Mouse (Mus musculus) kidney, embryonic 16.5 days (tissue): ENCODE data around the gene Tmbim1. TPM values are rescaled to one million over a fixed set of nuclear protein-coding genes. Genes with fewer than 3 reads are reported as not detected.
A peak's percentile ranks its signal among the peaks of the same experiment; 100 is the strongest.

Experiments used
- ATAC-seq: fragments of 200-750 bp; cut with Nextera tagmentation; 2 replicates; pipeline ENCODE4 v1.8.0; 2017; ENCODE audit warnings: moderate TSS enrichment; ENCODE audit not compliant: low FRiP score, low TSS enrichment
- H3K27ac ChIP-seq: fragments of 300-500 bp; sonication (generic); 2 replicates; pipeline ENCODE4 v1.5.1; 2014; ENCODE audit warnings: low read length
- H3K27me3 ChIP-seq: fragments of 300-500 bp; sonication (generic); 2 replicates; pipeline ENCODE4 v1.6.1; 2014; ENCODE audit warnings: low read length, control low read depth, mixed read lengths; ENCODE audit not compliant: insufficient read depth
- H3K36me3 ChIP-seq: fragments of 300-500 bp; sonication (generic); 2 replicates; pipeline ENCODE4 v1.6.1; 2014; ENCODE audit warnings: low read length, control low read depth, mixed read lengths; ENCODE audit not compliant: insufficient read depth
- H3K4me1 ChIP-seq: fragments of 300-500 bp; sonication (generic); 2 replicates; pipeline ENCODE4 v1.6.1; 2014; ENCODE audit warnings: low read length, control low read depth, mixed read lengths; ENCODE audit not compliant: insufficient read depth
- H3K4me2 ChIP-seq: fragments of 300-500 bp; sonication (generic); replicated peaks from 2 replicates; pipeline ENCODE4 v1.6.1; 2014; ENCODE audit warnings: low read depth, low read length
- H3K4me3 ChIP-seq: fragments of 300-500 bp; sonication (generic); 2 replicates; pipeline ENCODE4 v1.5.1; 2014; ENCODE audit warnings: mild to moderate bottlenecking, low read length
- H3K9ac ChIP-seq: fragments of 300-500 bp; sonication (generic); replicated peaks from 2 replicates; pipeline ENCODE4 v1.6.1; 2014; ENCODE audit warnings: low read length
- H3K9me3 ChIP-seq: fragments of 300-500 bp; sonication (generic); 2 replicates; pipeline ENCODE4 v1.6.1; 2016; ENCODE audit warnings: low read length, control low read depth
- WGBS: fragments of 180-500 bp; shearing (Covaris S2); extraction: QIAGEN DNeasy Blood & Tissue Kit; methylation state at CpG from one replicate; pipeline ENCODE4 v1.1.7; 2014; 5-methylcytosine and 5-hydroxymethylcytosine counted together
- polyA plus RNA-seq: library from polyadenylated mRNA; unstranded; fragments of >200 nt; fragmentation: Nextera tagmentation; extraction: Ambion mirVana; gene quantifications from 2 replicates; pipeline ENCODE4 v1.2.1, GENCODE M21; 2015

Gene Tmbim1
- polyA plus RNA-seq, 1 experiment from 2014 or later: 33.5 TPM

GRCm38 (mm10) chr1:74239162-74239561, 66.3 kb downstream of the Tmbim1 start:
- H3K27ac ChIP-seq: no peak overlapping the region
- H3K27me3 ChIP-seq: no peaks in the 10 kb centered on the region
- 65% methylated on average over 7 of the region's 7 CpGs for WGBS
- H3K4me1 ChIP-seq: peaks cover 48% of the 10 kb centered on the region
- peak overlapping the region; percentile 45; the same call in 1 of the 2 replicates for H3K9ac ChIP-seq
- ATAC-seq: no peak
- peak overlapping the region; percentile 87 for H3K4me2 ChIP-seq
- no peaks in the 10 kb centered on the region for H3K9me3 ChIP-seq
- no peaks in the 10 kb centered on the region for H3K36me3 ChIP-seq
- H3K4me3 ChIP-seq: peak overlapping the region; percentile 7

Other genes with a start within 250 kb of the Tmbim1 start
- 77.3 and 78.3 TPM in 2 replicates for gene Tns1, start 181.2 kb downstream of the Tmbim1 start, polyA plus RNA-seq
- gene Rufy4, start 180.1 kb downstream of the Tmbim1 start, polyA plus RNA-seq: 0.22 and 0.32 TPM in 2 replicates
- 0.11 and 0.24 TPM in 2 replicates for gene Cxcr2, start 151.6 kb downstream of the Tmbim1 start, polyA plus RNA-seq
- not detected in 2 replicates for gene Cxcr1, start 111.0 kb downstream of the Tmbim1 start, polyA plus RNA-seq
- gene Arpc2, start 69.5 kb downstream of the Tmbim1 start, polyA plus RNA-seq: 441 and 457 TPM in 2 replicates
- gene Gpbar1, start 27.1 kb downstream of the Tmbim1 start, polyA plus RNA-seq: 1.6 and 1.9 TPM in 2 replicates
- gene Aamp, start 20.9 kb downstream of the Tmbim1 start, polyA plus RNA-seq: 322 and 350 TPM in 2 replicates
- 149 and 156 TPM in 2 replicates for gene Pnkd, start 20.7 kb downstream of the Tmbim1 start, polyA plus RNA-seq
- 0.50 and 0.53 TPM in 2 replicates for gene Catip, start 56.5 kb upstream of the Tmbim1 start, polyA plus RNA-seq
- gene Slc11a1, start 69.6 kb upstream of the Tmbim1 start, polyA plus RNA-seq: 4.5 and 5.4 TPM in 2 replicates
- 91.1 and 94.0 TPM in 2 replicates for gene Ctdsp1, start 85.9 kb upstream of the Tmbim1 start, polyA plus RNA-seq
- gene Vil1, start 103.8 kb upstream of the Tmbim1 start, polyA plus RNA-seq: 17.5 and 18.0 TPM in 2 replicates
- gene Cnot9, start 200.4 kb upstream of the Tmbim1 start, polyA plus RNA-seq: 63.7 and 71.7 TPM in 2 replicates
- 1.3 TPM in 2 replicates for gene Plcd4, start 237.3 kb upstream of the Tmbim1 start, polyA plus RNA-seq
- 31.5 and 36.5 TPM in 2 replicates for gene Usp37, start 238.7 kb upstream of the Tmbim1 start, polyA plus RNA-seq